Comparison of ENCODE assay signal across 8 mouse cellular contexts in genomic region chr9:56923841-56924650, GRCm38 (mm10). TPM values are rescaled to one million over a fixed set of nuclear protein-coding genes. Genes with fewer than 3 reads are reported as not detected.
DNase-seq lines count a peak whose midpoint lies in the region; TF ChIP-seq lines count a peak whose summit lies in the region.

No protein-coding gene starts in this region.

- no peak for TF ChIP-seq CTCF in bone marrow macrophage, adult 2 months (IDR thresholded peaks at IDR 0.05; ENCODE audit: low read depth, low read length)

- peak overlapping the region; percentile 81 for H3K27ac ChIP-seq in heart, embryonic 10.5 days
- peak overlapping the region; percentile 60 for H3K27ac ChIP-seq in bone marrow macrophage, adult 2 months (ENCODE audit: insufficient read depth, low read depth, low read length)
- H3K27ac ChIP-seq in hindbrain, embryonic 10.5 days: peak overlapping the region; percentile 35
- peak overlapping the region; percentile 57 for H3K27ac ChIP-seq in macrophage

- no peak for TF ChIP-seq POLR2A in bone marrow macrophage, adult 2 months (IDR thresholded peaks at IDR 0.05; ENCODE audit: borderline replicate concordance, low read depth, low read length)

- no peaks in the 10 kb centered on the region for H3K27me3 ChIP-seq in heart, embryonic 10.5 days (ENCODE audit: insufficient read depth, poor library complexity, severe bottlenecking)
- H3K27me3 ChIP-seq in hindbrain, embryonic 10.5 days (ENCODE audit: insufficient read depth, poor library complexity, severe bottlenecking): no peaks in the 10 kb centered on the region

- peaks cover 29% of the 10 kb centered on the region; the same call in 1 of the 2 replicates for H3K79me2 ChIP-seq in macrophage (ENCODE audit: inconsistent target)

- peak overlapping the region; percentile 79 for H3K4me3 ChIP-seq in heart, embryonic 10.5 days
- peak overlapping the region; percentile 22 for H3K4me3 ChIP-seq in bone marrow macrophage, adult 2 months (ENCODE audit: insufficient read depth, low read length)
- H3K4me3 ChIP-seq in hindbrain, embryonic 10.5 days: peak overlapping the region; percentile 76
- H3K4me3 ChIP-seq in macrophage (ENCODE audit: inconsistent target): no peak overlapping the region

- 49% methylated on average over 8 of the region's 8 CpGs for WGBS in heart, embryonic 10.5 days
- 73% methylated on average over 8 of the region's 8 CpGs for WGBS in hindbrain, embryonic 10.5 days
- 76% methylated on average over 8 of the region's 8 CpGs for WGBS in macrophage (ENCODE audit: missing documents)

- intact Hi-C loops in heart, postnatal 36 days (cut with DNase I): loop anchor here (2.0 kb wide), 1 partner anchor 27 kb away; no protein-coding TSS in a partner anchor
- intact Hi-C loops in left cerebral cortex, postnatal 4 days (cut with DNase I): no loop called here

- peaks cover 42% of the 10 kb centered on the region for H3K36me3 ChIP-seq in heart, embryonic 10.5 days
- peaks cover 71% of the 10 kb centered on the region for H3K36me3 ChIP-seq in hindbrain, embryonic 10.5 days
- peaks cover 22% of the 10 kb centered on the region; the same call in 1 of the 2 replicates for H3K36me3 ChIP-seq in macrophage (ENCODE audit: inconsistent target)

- H3K4me1 ChIP-seq in heart, embryonic 10.5 days: peaks cover 56% of the 10 kb centered on the region
- peaks cover 38% of the 10 kb centered on the region for H3K4me1 ChIP-seq in bone marrow macrophage, adult 2 months (ENCODE audit: control insufficient read depth, insufficient read depth, low read length)
- H3K4me1 ChIP-seq in hindbrain, embryonic 10.5 days (replicated peaks): peaks cover 61% of the 10 kb centered on the region

- DNase-seq in heart, embryonic 10.5 days (ENCODE audit: low spot score): no peak
- DNase-seq in heart, postnatal 36 days: no peak
- DNase-seq in hindbrain, embryonic 10.5 days (ENCODE audit: low spot score): no peak
- DNase-seq in left cerebral cortex, postnatal 4 days: no peak
- DNase-seq in gastrocnemius, adult 8-10 months (ENCODE audit: low spot score in 2 of 2): no peak
- no peak for DNase-seq in layer of hippocampus, adult 9-11 months

- H3K9me3 ChIP-seq in heart, embryonic 10.5 days: no peaks in the 10 kb centered on the region
- H3K9me3 ChIP-seq in hindbrain, embryonic 10.5 days: peaks cover 10% of the 10 kb centered on the region

RNA-seq across cellular contexts. Expression of gene Snx33, which starts 4.1 kb away (rescaled TPM):
- polyA plus RNA-seq in heart, embryonic 10.5 days (2016; fragmentation: Nextera tagmentation; extraction: Ambion mirVana): 8.0 and 8.1 TPM in 2 replicates
- 10 to 100 TPM; 10.0 to 11.1 TPM for total RNA-seq in heart, postnatal 36 days (2021)
- 10.8 and 12.5 TPM in 2 replicates for polyA plus RNA-seq in bone marrow macrophage, adult 2 months (2012; ENCODE audit: insufficient read depth, insufficient read length, missing spikeins)
- 6.7 and 9.2 TPM in 2 replicates for polyA plus RNA-seq in hindbrain, embryonic 10.5 days (2016; fragmentation: Nextera tagmentation; extraction: Ambion mirVana)
- 10 to 100 TPM in 19 of 26 experiments, 1 to 10 TPM in 7; 6.2 to 41.8 (median 13.9) TPM for total RNA-seq in macrophage (2018; cell fraction: chromatin; rRNA removed)
- 10 to 100 TPM in 19 of 26 experiments, 1 to 10 TPM in 7; 4.7 to 20.6 (median 12.1) TPM for total RNA-seq in macrophage (2018; cell fraction: cytosol; rRNA removed)
- total RNA-seq in macrophage (2018; cell fraction: nucleus; rRNA removed): 10 to 100 TPM in 24 of 26 experiments, 1 to 10 TPM in 2; 8.9 to 40.6 (median 19.4) TPM
- polyA plus RNA-seq in macrophage (2018): 6.7 to 10.5 TPM (median 9.2 TPM) in 3 replicates
- 1 to 10 TPM; 3.1 to 3.8 TPM for total RNA-seq in left cerebral cortex, postnatal 4 days (2021)
- total RNA-seq in gastrocnemius, adult 8-10 months (2022): 1 to 10 TPM; 1.7 to 4.0 (median 3.1) TPM

RNA-seq across cellular contexts. Expression of gene Imp3, which starts 13.2 kb away (rescaled TPM):
- polyA plus RNA-seq in heart, embryonic 10.5 days (2016; fragmentation: Nextera tagmentation; extraction: Ambion mirVana): 54.8 and 65.1 TPM in 2 replicates
- total RNA-seq in heart, postnatal 36 days (2021): 10 to 100 TPM; 55.1 to 60.7 TPM
- 62.4 and 64.1 TPM in 2 replicates for polyA plus RNA-seq in bone marrow macrophage, adult 2 months (2012; ENCODE audit: insufficient read depth, insufficient read length, missing spikeins)
- polyA plus RNA-seq in hindbrain, embryonic 10.5 days (2016; fragmentation: Nextera tagmentation; extraction: Ambion mirVana): 66.8 and 67.9 TPM in 2 replicates
- total RNA-seq in macrophage (2018; cell fraction: chromatin; rRNA removed): 10 to 100 TPM in 4 of 26 experiments, 1 to 10 TPM in 21, not detected in 1; 1.1 to 17.9 (median 3.6) TPM
- total RNA-seq in macrophage (2018; cell fraction: cytosol; rRNA removed): 10 to 100 TPM; 14.8 to 45.0 (median 28.8) TPM
- 10 to 100 TPM in 18 of 26 experiments, 1 to 10 TPM in 8; 3.9 to 31.6 (median 12.3) TPM for total RNA-seq in macrophage (2018; cell fraction: nucleus; rRNA removed)
- polyA plus RNA-seq in macrophage (2018): 8.7 to 43.8 TPM (median 38.4 TPM) in 3 replicates
- 10 to 100 TPM; 52.1 to 53.0 TPM for total RNA-seq in left cerebral cortex, postnatal 4 days (2021)
- 10 to 100 TPM; 54.4 to 61.3 (median 57.1) TPM for total RNA-seq in gastrocnemius, adult 8-10 months (2022)

RNA-seq across cellular contexts. Expression of gene Snupn, which starts 26.6 kb away (rescaled TPM):
- polyA plus RNA-seq in heart, embryonic 10.5 days (2016; fragmentation: Nextera tagmentation; extraction: Ambion mirVana): 24.4 and 27.4 TPM in 2 replicates
- total RNA-seq in heart, postnatal 36 days (2021): 1 to 10 TPM; 9.5 to 9.9 TPM
- 5.2 and 8.1 TPM in 2 replicates for polyA plus RNA-seq in bone marrow macrophage, adult 2 months (2012; ENCODE audit: insufficient read depth, insufficient read length, missing spikeins)
- polyA plus RNA-seq in hindbrain, embryonic 10.5 days (2016; fragmentation: Nextera tagmentation; extraction: Ambion mirVana): 28.4 and 28.6 TPM in 2 replicates
- 10 to 100 TPM in 1 of 26 experiments, 1 to 10 TPM in 25; 1.4 to 12.5 (median 6.4) TPM for total RNA-seq in macrophage (2018; cell fraction: chromatin; rRNA removed)
- 1 to 10 TPM; 3.1 to 8.4 (median 6.0) TPM for total RNA-seq in macrophage (2018; cell fraction: cytosol; rRNA removed)
- 1 to 10 TPM; 1.2 to 8.8 (median 5.2) TPM for total RNA-seq in macrophage (2018; cell fraction: nucleus; rRNA removed)
- 5.8 to 9.0 TPM (median 7.9 TPM) in 3 replicates for polyA plus RNA-seq in macrophage (2018)
- total RNA-seq in left cerebral cortex, postnatal 4 days (2021): 10 to 100 TPM; 16.7 to 16.9 TPM
- total RNA-seq in gastrocnemius, adult 8-10 months (2022): 10 to 100 TPM; 10.0 to 12.0 (median 11.3) TPM

RNA-seq across cellular contexts. Expression of gene Cspg4, which starts 59.2 kb away (rescaled TPM):
- polyA plus RNA-seq in heart, embryonic 10.5 days (2016; fragmentation: Nextera tagmentation; extraction: Ambion mirVana): 22.5 and 39.4 TPM in 2 replicates
- 10 to 100 TPM; 14.7 to 16.7 TPM for total RNA-seq in heart, postnatal 36 days (2021)
- polyA plus RNA-seq in bone marrow macrophage, adult 2 months (2012; ENCODE audit: insufficient read depth, insufficient read length, missing spikeins): 0.32 and 0.67 TPM in 2 replicates
- polyA plus RNA-seq in hindbrain, embryonic 10.5 days (2016; fragmentation: Nextera tagmentation; extraction: Ambion mirVana): 1.9 and 2.0 TPM in 2 replicates
- 1 to 10 TPM in 1 of 26 experiments, under 1 TPM in 3, not detected in 22; 0.16 to 1.6 (median 0.36) TPM for total RNA-seq in macrophage (2018; cell fraction: chromatin; rRNA removed)
- total RNA-seq in macrophage (2018; cell fraction: cytosol; rRNA removed): under 1 TPM in 5 of 26 experiments, not detected in 21; 0.03 to 0.09 (median 0.05) TPM
- under 1 TPM in 4 of 26 experiments, not detected in 22; 0.06 to 0.44 (median 0.15) TPM for total RNA-seq in macrophage (2018; cell fraction: nucleus; rRNA removed)
- 0.14 TPM in 1 of 3 replicates, not detected in the others for polyA plus RNA-seq in macrophage (2018)
- 10 to 100 TPM; 21.8 to 23.7 TPM for total RNA-seq in left cerebral cortex, postnatal 4 days (2021)
- total RNA-seq in gastrocnemius, adult 8-10 months (2022): 1 to 10 TPM; 3.2 to 5.4 (median 4.2) TPM

RNA-seq across cellular contexts. Expression of gene Odf3l1, which starts 59.6 kb away (rescaled TPM):
- polyA plus RNA-seq in heart, embryonic 10.5 days (2016; fragmentation: Nextera tagmentation; extraction: Ambion mirVana): 0.64 and 1.4 TPM in 2 replicates
- total RNA-seq in heart, postnatal 36 days (2021): not detected
- not detected in 2 replicates for polyA plus RNA-seq in bone marrow macrophage, adult 2 months (2012; ENCODE audit: insufficient read depth, insufficient read length, missing spikeins)
- 0.14 TPM in 1 of 2 replicates, not detected in the other for polyA plus RNA-seq in hindbrain, embryonic 10.5 days (2016; fragmentation: Nextera tagmentation; extraction: Ambion mirVana)
- total RNA-seq in macrophage (2018; cell fraction: chromatin; rRNA removed): not detected
- not detected for total RNA-seq in macrophage (2018; cell fraction: cytosol; rRNA removed)
- not detected for total RNA-seq in macrophage (2018; cell fraction: nucleus; rRNA removed)
- polyA plus RNA-seq in macrophage (2018): not detected in 3 replicates
- total RNA-seq in left cerebral cortex, postnatal 4 days (2021): not detected
- total RNA-seq in gastrocnemius, adult 8-10 months (2022): under 1 TPM in 1 of 4 experiments, not detected in 3; 0.27 TPM
